Mouse (Mus musculus): Measurements from ENCODE around the gene Tfpi2. TPM values are rescaled to one million over a fixed set of nuclear protein-coding genes. Genes with fewer than 3 reads are reported as not detected.

Tfpi2 gene
- polyA plus RNA-seq (2015; fragmentation: Nextera tagmentation; extraction: Ambion mirVana) = 2.5 and 4.6 TPM in 2 replicates

DNA sequence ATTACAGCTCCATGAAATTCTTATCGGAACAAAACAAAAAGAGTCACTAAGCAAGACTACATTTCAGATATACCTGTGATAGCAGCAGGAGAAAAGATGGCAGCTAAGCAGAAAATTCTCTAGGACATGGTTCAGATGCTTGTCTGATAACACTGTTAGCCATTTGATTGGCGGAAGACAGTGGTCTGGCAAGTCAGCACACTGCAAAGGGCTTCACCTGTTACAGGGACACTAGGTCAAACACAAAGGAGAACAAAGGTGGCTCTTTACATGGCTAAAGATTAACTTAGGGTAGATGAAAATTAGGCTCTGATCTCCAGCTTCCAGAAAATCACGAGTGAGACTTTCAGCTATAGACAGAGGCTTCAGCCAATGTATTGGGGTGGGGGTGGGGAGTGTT lies at the start of gene Tfpi2:
Tfpi2 (minus strand) TSS at position 170 of the 400 bp plus-strand sequence.
- Histone ChIP-seq H3K4me2 (no peak within 1 kb of the TSS), H3K9me3 (no peaks in the 10 kb centered on the region), H3K9ac (no peak within 1 kb of the TSS), H3K4me1 (no peaks in the 10 kb centered on the region), H3K27ac (no peak within 1 kb of the TSS), H3K27me3 (no peaks in the 10 kb centered on the region), H3K36me3 (no peaks in the 10 kb centered on the region), H3K4me3 (no peak within 1 kb of the TSS)
- WGBS = 84% methylated on average over 3 of the region's 3 CpGs
- no peak for ATAC-seq (ENCODE audit: insufficient number of reproducible peaks, low FRiP score, low TSS enrichment, low read depth)

DNA sequence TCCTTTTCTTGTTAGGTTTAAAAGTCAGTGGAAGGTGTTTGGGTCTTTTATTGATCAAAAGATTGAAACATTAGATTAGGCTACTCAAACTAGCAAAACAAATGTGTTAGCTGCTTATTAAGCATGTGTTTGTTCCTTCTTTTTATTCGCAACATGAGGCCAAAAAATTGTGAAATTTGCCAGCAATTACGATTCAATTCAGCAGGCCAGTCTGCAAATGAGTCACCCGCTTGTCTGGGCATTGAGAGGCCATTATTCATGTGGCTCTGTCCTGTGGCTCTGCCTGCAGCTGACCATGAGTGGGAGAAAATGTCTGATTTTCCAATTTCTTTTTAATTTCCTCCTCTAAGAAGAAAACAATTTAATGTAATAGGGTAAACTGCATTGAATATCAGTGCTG lies 42.2 kb upstream of the Tfpi2 start:
- Histone ChIP-seq H3K4me1 (no peaks in the 10 kb centered on the region), H3K36me3 (no peaks in the 10 kb centered on the region), H3K4me2 (no peak overlapping the region), H3K4me3 (no peak overlapping the region), H3K27me3 (no peaks in the 10 kb centered on the region), H3K9ac (no peak overlapping the region), H3K27ac (no peak overlapping the region), H3K9me3 (no peaks in the 10 kb centered on the region)
- 71% methylated on average over 3 of the region's 3 CpGs for WGBS
- no peak for ATAC-seq (ENCODE audit: insufficient number of reproducible peaks, low FRiP score, low TSS enrichment, low read depth)

DNA sequence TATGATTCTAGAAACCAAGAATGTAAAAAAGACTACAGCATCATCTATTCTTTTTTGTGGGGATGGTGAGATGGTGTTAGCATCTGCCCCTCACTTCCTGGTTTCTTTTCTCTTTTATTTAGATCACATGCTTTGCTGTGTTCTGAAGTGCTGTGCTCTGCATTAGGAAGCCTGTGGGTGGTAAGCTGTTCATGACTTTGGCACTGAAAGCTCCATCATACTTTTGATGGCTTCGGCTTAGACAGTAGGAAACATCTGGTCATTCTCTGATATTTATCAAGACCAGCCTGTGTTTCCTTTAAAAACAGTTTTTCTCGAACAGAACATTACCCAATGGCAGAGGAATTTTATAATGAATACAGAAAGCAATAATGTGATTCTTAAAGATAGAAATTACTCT lies 37.6 kb upstream of the Tfpi2 start:
- Histone ChIP-seq H3K9ac (no peak overlapping the region), H3K27ac (no peak overlapping the region), H3K27me3 (no peaks in the 10 kb centered on the region), H3K4me2 (no peak overlapping the region), H3K4me1 (no peaks in the 10 kb centered on the region), H3K9me3 (no peaks in the 10 kb centered on the region), H3K36me3 (no peaks in the 10 kb centered on the region), H3K4me3 (no peak overlapping the region)
- ATAC-seq (ENCODE audit: insufficient number of reproducible peaks, low FRiP score, low TSS enrichment, low read depth) = peak; percentile 44; the same call in 1 of the 2 replicates
- whole genome bisulfite sequencing = 44% methylated on average over 2 of the region's 2 CpGs

DNA sequence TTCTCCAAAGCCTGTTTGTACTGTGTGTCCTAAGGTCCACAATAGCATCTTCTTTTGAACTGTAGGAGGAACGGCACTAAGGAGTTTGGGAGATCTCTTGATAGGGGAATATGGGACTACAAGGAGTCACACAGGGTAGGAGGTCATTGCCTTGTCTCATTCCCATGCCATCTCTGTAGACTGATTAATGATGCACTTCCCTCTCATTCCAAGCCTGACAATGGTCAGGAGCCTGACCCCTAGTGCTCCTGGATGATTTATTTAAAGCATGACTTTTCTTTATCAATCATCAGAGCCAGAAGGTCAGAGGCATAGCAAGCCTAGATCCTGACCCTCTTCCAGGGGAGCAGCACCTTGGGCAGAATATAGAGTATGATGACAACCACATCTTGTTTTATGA lies 33.9 kb upstream of the Tfpi2 start:
- Histone ChIP-seq H3K4me2 (no peak overlapping the region), H3K9me3 (no peaks in the 10 kb centered on the region), H3K27ac (no peak overlapping the region), H3K4me3 (no peak overlapping the region), H3K27me3 (no peaks in the 10 kb centered on the region), H3K9ac (no peak overlapping the region), H3K36me3 (no peaks in the 10 kb centered on the region), H3K4me1 (no peaks in the 10 kb centered on the region)
- 41% methylated on average over 1 of the region's 1 CpGs for WGBS
- no peak for ATAC-seq (ENCODE audit: insufficient number of reproducible peaks, low FRiP score, low TSS enrichment, low read depth)

DNA sequence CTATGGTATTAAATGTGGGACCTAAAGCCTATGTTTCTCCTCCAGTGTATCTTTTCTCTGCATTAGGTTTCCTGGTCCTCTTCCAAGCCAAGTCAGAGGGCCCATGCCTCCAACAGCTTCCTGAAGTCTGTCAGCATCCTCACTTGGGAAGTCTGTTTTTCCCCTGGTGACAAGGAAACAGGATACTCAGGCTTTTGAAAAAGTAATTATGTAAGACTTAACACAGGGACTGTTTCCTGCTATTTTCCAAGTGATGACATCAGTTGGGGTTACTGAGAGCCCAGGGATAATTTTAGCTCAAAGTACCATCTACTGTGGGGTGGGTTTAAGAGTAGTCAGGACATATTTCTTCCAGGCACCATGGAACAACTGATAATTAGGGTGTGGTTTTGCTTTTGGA lies 20.8 kb upstream of the Tfpi2 start:
- no peaks in the 10 kb centered on the region for H3K9me3 ChIP-seq
- no peak overlapping the region for H3K9ac ChIP-seq
- no peak overlapping the region for H3K27ac ChIP-seq
- ATAC-seq (ENCODE audit: insufficient number of reproducible peaks, low FRiP score, low TSS enrichment, low read depth) = no peak
- no peaks in the 10 kb centered on the region for H3K36me3 ChIP-seq
- H3K4me3 ChIP-seq = no peak overlapping the region
- no peaks in the 10 kb centered on the region for H3K27me3 ChIP-seq
- no peak overlapping the region for H3K4me2 ChIP-seq
- peaks cover 4% of the 10 kb centered on the region for H3K4me1 ChIP-seq

DNA sequence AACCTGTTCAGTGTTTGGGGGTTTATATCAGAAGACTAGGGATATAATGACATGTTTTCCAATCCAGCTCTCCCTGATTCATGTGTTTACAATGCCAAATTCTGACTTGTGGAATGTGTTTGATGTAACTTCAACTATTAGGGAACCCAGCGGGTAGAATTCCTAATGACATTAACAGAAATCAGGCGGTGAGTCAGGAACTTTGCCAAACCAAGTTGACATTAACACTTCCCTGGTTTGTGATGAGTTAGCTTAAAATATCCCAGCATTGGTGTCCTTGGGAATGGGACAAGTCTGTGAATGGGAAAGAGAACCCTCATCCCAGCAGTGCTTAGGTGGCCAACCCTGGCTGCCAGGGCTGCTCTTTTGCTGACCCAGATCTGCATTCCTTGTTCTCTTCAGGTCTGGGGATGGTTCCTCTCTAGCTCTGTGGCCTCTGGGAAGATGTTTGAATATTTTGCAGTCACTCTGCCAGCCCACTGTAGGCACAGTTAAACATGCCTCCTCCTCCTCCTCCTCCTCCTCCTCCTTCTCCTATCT lies 19.9 kb upstream of the Tfpi2 start:
- Histone ChIP-seq H3K4me1 (peaks cover 12% of the 10 kb centered on the region), H3K27ac (no peak overlapping the region), H3K9me3 (no peaks in the 10 kb centered on the region), H3K9ac (no peak overlapping the region), H3K27me3 (no peaks in the 10 kb centered on the region), H3K36me3 (no peaks in the 10 kb centered on the region), H3K4me3 (no peak overlapping the region), H3K4me2 (no peak overlapping the region)
- ATAC-seq (ENCODE audit: insufficient number of reproducible peaks, low FRiP score, low TSS enrichment, low read depth) = no peak
- WGBS = 37% methylated on average over 2 of the region's 2 CpGs

DNA sequence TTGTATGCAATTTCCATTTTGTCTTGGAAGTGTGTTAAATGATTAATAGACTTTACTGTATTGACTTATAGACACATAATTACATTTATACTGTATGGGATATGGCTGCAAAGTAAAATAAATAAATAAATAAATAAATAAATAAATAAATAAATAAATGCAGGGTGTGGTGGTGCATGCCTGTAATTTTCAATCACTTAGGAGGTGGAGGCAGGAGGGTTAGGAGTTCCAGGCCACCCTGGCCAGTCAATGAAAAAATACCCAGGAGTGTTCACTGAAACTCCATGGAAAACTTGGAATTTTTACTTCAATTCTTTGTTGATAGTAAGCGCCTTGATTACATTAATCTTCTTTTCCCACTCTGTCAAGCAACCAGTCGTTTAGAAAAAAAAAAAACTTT lies 16.1 kb upstream of the Tfpi2 start:
- no peak overlapping the region for H3K9ac ChIP-seq
- 64% methylated on average over 2 of the region's 2 CpGs for whole genome bisulfite sequencing

DNA sequence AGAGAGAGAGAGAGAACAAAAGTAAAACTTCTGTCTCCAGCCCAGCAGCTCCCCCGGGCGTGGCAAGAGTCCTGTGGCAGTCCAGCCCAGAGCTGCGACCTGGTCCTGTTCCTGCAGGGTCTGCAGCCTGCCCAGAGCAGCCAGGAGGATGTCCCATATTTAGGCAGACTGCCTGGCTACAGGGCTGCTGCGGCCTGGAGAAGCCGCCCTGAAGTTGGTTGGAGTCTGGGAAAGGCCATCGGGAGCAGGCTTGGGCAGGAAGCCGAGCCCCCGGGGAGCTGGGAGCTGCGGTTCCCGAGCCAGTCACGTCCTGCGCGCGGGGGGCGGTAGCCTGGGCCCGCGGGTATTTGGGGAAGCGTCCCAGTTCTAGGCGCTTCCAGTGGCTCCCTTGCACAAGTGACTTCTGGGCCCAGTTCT lies 15.2 kb upstream of the Tfpi2 start, which contains the start of gene Gng11:
Gng11 (plus strand) TSS at position 15 of the 417 bp plus-strand sequence.
- ATAC-seq (ENCODE audit: insufficient number of reproducible peaks, low FRiP score, low TSS enrichment, low read depth) = peak; percentile 52; the same call in 1 of the 2 replicates
- Histone ChIP-seq H3K9ac (peak within 1 kb of the TSS; percentile 52), H3K27ac (peak within 1 kb of the TSS; percentile 88), H3K4me3 (peak within 1 kb of the TSS; percentile 51), H3K4me2 (peak within 1 kb of the TSS; percentile 73), H3K36me3 (no peaks in the 10 kb centered on the region), H3K27me3 (no peaks in the 10 kb centered on the region), H3K9me3 (no peaks in the 10 kb centered on the region), H3K4me1 (peaks cover 18% of the 10 kb centered on the region)
- WGBS = 1% methylated on average over 19 of the region's 19 CpGs

More for the DNA sequence above, 16.1 kb upstream of the Tfpi2 start:
- H3K4me2 ChIP-seq = peak overlapping the region; percentile 73
- no peaks in the 10 kb centered on the region for H3K36me3 ChIP-seq
- H3K27ac ChIP-seq = no peak overlapping the region
- no peaks in the 10 kb centered on the region for H3K9me3 ChIP-seq
- H3K27me3 ChIP-seq = no peaks in the 10 kb centered on the region
- no peak for ATAC-seq (ENCODE audit: insufficient number of reproducible peaks, low FRiP score, low TSS enrichment, low read depth)
- peak overlapping the region; percentile 51 for H3K4me3 ChIP-seq
- H3K4me1 ChIP-seq = peaks cover 18% of the 10 kb centered on the region

DNA sequence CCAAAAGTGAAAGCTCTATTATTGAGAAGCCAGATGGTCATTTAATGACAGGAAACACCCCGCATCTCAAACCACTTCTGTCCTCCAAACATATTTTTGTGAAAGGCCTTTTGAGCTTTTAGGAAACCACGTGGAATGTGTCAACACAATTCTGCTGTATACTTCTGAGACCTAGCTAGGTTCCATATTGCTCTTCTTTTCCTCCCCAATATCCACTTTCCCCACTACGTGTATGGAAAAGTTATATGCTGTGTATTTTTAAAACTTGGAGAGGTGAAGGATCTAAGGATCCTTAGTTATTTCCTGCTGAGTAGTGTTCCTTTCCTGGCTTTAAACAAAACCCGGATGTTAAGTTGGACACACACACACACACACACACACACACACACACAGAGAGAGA lies 14.7 kb upstream of the Tfpi2 start:
- 22% methylated on average over 4 of the region's 4 CpGs for WGBS
- Histone ChIP-seq H3K4me2 (peak overlapping the region; percentile 73), H3K4me3 (peak overlapping the region; percentile 51), H3K9me3 (no peaks in the 10 kb centered on the region), H3K27me3 (no peaks in the 10 kb centered on the region), H3K27ac (peak overlapping the region; percentile 72), H3K36me3 (no peaks in the 10 kb centered on the region), H3K4me1 (peaks cover 18% of the 10 kb centered on the region), H3K9ac (no peak overlapping the region)
- no peak for ATAC-seq (ENCODE audit: insufficient number of reproducible peaks, low FRiP score, low TSS enrichment, low read depth)

DNA sequence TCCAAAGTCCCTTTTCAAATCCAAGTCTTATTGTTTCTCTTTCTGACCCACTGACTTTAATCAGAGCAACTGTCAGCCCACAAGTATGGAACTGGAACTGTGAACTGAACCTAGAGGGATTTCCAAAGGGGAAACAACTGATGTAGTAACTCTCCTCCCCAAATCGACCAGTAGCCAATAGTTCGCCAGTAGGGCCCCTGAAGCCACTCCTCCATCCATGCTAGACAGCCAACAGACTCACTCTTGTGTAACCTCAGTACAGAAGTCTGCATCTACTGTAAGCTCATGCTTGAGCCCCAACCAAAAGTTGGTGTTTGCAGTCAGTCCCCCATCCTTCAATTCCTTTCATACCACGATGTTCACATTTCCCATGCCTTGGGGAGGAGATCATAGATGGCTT lies 12.0 kb upstream of the Tfpi2 start:
- Histone ChIP-seq H3K9ac (no peak overlapping the region), H3K27ac (no peak overlapping the region), H3K27me3 (no peaks in the 10 kb centered on the region), H3K36me3 (no peaks in the 10 kb centered on the region), H3K4me1 (peaks cover 18% of the 10 kb centered on the region), H3K4me2 (no peak overlapping the region), H3K4me3 (no peak overlapping the region), H3K9me3 (no peaks in the 10 kb centered on the region)
- no peak for ATAC-seq (ENCODE audit: insufficient number of reproducible peaks, low FRiP score, low TSS enrichment, low read depth)
- WGBS = 68% methylated on average over 3 of the region's 3 CpGs

DNA sequence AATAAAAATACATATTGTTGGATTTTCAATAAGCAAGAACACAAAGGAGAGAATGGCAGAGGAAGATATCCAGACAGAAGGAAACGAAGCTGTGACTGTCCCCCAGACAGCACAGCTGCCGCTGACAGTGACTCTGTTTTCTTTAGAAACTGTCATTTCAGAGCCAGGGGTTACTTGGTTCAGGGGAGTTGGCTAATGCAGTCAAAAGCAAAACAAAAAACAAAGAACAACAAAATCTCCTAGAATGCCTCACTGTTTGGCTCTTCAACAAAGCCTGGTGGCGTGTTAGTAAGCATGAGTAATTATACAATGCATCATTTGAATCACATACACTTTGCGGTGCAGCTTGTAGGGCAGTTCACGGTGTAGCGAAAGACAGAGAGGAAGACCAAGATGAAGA lies 10.6 kb upstream of the Tfpi2 start:
- no peak overlapping the region for H3K4me2 ChIP-seq
- no peak overlapping the region for H3K27ac ChIP-seq
- no peak for ATAC-seq (ENCODE audit: insufficient number of reproducible peaks, low FRiP score, low TSS enrichment, low read depth)
- H3K9ac ChIP-seq = no peak overlapping the region
- no peaks in the 10 kb centered on the region for H3K27me3 ChIP-seq
- 85% methylated on average over 6 of the region's 6 CpGs for WGBS
- H3K36me3 ChIP-seq = no peaks in the 10 kb centered on the region
- no peak overlapping the region for H3K4me3 ChIP-seq
- peaks cover 11% of the 10 kb centered on the region for H3K4me1 ChIP-seq
- no peaks in the 10 kb centered on the region for H3K9me3 ChIP-seq

DNA sequence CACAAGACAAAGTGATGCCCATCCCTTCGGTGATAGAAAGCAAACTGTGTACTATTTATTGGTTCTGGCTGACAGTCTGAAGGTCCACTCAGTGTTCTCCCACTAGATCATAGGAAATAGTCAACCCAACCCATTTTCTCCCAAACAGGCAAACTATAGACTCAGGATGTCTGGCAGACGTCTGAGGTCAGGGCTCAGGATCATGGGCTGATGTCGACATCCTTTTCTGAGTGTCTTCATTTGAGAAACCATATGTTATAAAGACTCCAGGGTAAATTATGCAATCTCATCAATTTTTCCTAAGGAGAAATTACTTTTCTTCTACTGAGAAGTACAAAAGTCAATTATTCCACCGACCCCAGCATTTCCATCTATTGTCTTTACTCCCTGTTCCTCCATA lies 9.4 kb upstream of the Tfpi2 start:
- no peak overlapping the region for H3K4me3 ChIP-seq
- H3K4me1 ChIP-seq = peaks cover 2% of the 10 kb centered on the region
- ATAC-seq (ENCODE audit: insufficient number of reproducible peaks, low FRiP score, low TSS enrichment, low read depth) = no peak
- whole genome bisulfite sequencing = 76% methylated on average over 4 of the region's 4 CpGs
- H3K9ac ChIP-seq = no peak overlapping the region
- H3K4me2 ChIP-seq = no peak overlapping the region
- no peaks in the 10 kb centered on the region for H3K9me3 ChIP-seq
- H3K27ac ChIP-seq = no peak overlapping the region
- H3K36me3 ChIP-seq = no peaks in the 10 kb centered on the region
- no peaks in the 10 kb centered on the region for H3K27me3 ChIP-seq

DNA sequence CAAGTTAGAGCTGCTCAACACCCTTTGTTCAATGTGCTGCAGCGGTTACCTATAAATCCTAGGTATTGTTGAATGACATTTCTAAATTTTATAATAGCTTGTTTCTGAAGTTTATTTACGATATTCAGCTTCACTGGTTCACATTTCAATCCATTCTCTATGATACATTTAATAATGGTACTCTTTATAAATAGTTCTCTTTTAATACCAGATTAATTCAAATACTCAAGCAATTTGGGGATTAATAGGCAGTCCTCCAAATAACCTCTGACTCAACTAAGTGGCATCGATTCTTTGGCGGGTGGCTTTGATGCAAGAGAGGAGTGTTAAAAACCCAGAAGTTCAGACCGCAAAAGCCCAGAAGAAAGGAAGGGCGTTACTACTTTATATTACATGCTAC lies 4.8 kb upstream of the Tfpi2 start, which contains the start of gene Gngt1:
Gngt1 (plus strand) TSS at position 301 of the 400 bp plus-strand sequence.
- Histone ChIP-seq H3K9ac (no peak within 1 kb of the TSS), H3K27ac (no peak within 1 kb of the TSS), H3K9me3 (no peaks in the 10 kb centered on the region), H3K27me3 (no peaks in the 10 kb centered on the region), H3K4me1 (no peaks in the 10 kb centered on the region), H3K36me3 (no peaks in the 10 kb centered on the region), H3K4me2 (no peak within 1 kb of the TSS), H3K4me3 (no peak within 1 kb of the TSS)
- WGBS = 70% methylated on average over 6 of the region's 6 CpGs
- ATAC-seq (ENCODE audit: insufficient number of reproducible peaks, low FRiP score, low TSS enrichment, low read depth) = no peak

Measured in limb, embryonic 15.5 days (tissue).